Mouse (Mus musculus): ENCODE data around the gene Gm11273. TPM values are rescaled to one million over a fixed set of nuclear protein-coding genes. Genes with fewer than 3 reads are reported as not detected.
"Not testable (repeated sequence)": the region's sequence is repeated elsewhere in the genome, so short reads cannot be mapped to it uniquely, and the experiment has no call there.

Gene Gm11273
- 8.3 and 8.5 TPM in 2 replicates for polyA plus RNA-seq (2014; fragmentation: Nextera tagmentation; extraction: Ambion mirVana)

DNA sequence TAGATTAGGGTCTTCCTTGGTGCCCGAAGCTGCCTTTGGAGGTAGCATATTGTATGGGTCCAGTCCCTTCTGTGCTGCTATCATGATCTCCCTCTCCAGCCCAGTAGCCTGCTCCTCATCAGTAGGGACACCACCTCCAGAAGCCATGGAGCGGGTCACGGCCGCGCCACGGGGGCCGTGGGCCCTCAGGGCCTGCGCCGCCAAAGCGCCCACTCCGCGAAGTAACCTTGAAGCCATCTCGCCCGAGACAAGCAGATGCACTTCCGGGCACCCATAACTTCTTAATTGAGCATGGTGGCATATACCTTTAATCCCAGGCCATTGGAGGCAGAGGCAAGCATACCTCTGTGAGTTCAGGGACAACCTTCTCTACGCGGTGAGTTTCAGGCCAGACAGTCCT lies at the start of gene Gm11273:
TSS of gene Gm11273 (minus strand) at position 237 of the 400 bp plus-strand sequence.
- not testable (repeated sequence) for H3K4me3 ChIP-seq (ENCODE audit: low read depth, low read length); H3K27me3 ChIP-seq (ENCODE audit: control insufficient read depth, insufficient read depth, low read length); H3K4me2 ChIP-seq (ENCODE audit: low read depth, low read length); H3K27ac ChIP-seq (ENCODE audit: low read depth, low read length); H3K9ac ChIP-seq (replicated peaks; ENCODE audit: low read depth, low read length); ATAC-seq (ENCODE audit: low read depth); H3K4me1 ChIP-seq (ENCODE audit: control insufficient read depth, insufficient read depth, low read length); H3K36me3 ChIP-seq (ENCODE audit: control insufficient read depth, insufficient read depth, low read length); H3K9me3 ChIP-seq (ENCODE audit: control insufficient read depth, low read length)
- WGBS: 94% methylated on average over 17 of the region's 17 CpGs

DNA sequence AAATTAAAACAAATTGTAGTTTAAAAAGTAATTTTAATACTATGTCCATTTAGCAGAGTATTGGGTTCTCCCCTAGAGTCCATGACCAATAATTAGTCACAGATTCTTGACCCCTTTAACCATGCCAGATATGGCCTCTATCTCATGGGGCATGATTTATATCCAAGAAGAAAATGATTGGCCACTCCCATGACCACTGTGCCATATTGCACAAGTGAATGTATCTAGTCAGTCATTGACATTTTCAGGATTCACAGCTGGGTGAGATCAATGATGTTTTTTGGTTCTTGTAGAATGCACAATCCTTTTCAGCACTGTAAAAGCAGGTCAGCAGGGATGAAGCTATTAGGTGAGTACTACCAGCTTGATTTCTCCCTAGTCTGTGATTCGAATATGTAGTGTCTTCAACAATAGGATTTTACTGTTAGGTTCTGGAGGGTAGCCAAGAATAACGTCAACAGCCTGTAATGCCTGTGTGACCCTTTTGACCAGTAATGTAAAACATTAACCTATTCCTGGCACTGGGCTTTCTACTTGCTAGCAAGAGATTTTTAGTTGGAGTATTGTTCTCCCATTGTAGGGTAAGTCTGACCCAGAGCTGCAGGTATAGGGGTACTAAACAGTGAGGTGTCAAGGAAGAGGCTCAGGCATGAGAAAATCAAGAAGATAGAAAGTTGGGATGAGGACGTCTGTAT lies 49.3 kb upstream of the Gm11273 start:
- Histone ChIP-seq H3K27me3 (ENCODE audit: control insufficient read depth, insufficient read depth, low read length) (no peaks in the 10 kb centered on the region), H3K4me3 (ENCODE audit: low read depth, low read length) (no peak overlapping the region), H3K4me2 (ENCODE audit: low read depth, low read length) (no peak overlapping the region), H3K27ac (ENCODE audit: low read depth, low read length) (no peak overlapping the region), H3K9me3 (ENCODE audit: control insufficient read depth, low read length) (no peaks in the 10 kb centered on the region), H3K36me3 (ENCODE audit: control insufficient read depth, insufficient read depth, low read length) (no peaks in the 10 kb centered on the region), H3K9ac (replicated peaks; ENCODE audit: low read depth, low read length) (no peak overlapping the region), H3K4me1 (ENCODE audit: control insufficient read depth, insufficient read depth, low read length) (no peaks in the 10 kb centered on the region)
- 52% methylated on average over 3 of the region's 3 CpGs for WGBS
- no peak for ATAC-seq (ENCODE audit: low read depth)

DNA sequence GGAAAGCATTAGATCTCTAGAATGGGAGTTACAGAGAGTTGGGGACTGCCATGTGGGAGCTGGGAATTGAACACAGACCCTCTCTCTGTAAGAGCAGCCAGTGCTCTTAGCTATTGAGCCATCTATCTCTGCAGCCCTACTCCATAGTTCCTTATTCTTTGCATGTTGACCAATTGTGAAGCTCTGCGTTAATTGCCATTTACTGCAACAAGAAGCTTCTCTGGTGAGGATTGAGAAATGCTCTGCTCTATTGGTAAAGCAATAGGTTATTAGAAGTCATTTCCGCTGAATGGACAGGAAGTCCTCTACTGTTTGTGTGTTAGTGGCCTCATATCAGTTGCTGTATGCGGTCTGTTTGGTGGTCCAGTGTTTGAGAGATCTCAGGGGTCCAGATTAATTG lies 48.3 kb upstream of the Gm11273 start:
- Histone ChIP-seq H3K9me3 (ENCODE audit: control insufficient read depth, low read length) (no peaks in the 10 kb centered on the region), H3K4me1 (ENCODE audit: control insufficient read depth, insufficient read depth, low read length) (no peaks in the 10 kb centered on the region), H3K9ac (replicated peaks; ENCODE audit: low read depth, low read length) (no peak overlapping the region), H3K27ac (ENCODE audit: low read depth, low read length) (no peak overlapping the region), H3K27me3 (ENCODE audit: control insufficient read depth, insufficient read depth, low read length) (no peaks in the 10 kb centered on the region), H3K36me3 (ENCODE audit: control insufficient read depth, insufficient read depth, low read length) (no peaks in the 10 kb centered on the region), H3K4me3 (ENCODE audit: low read depth, low read length) (no peak overlapping the region), H3K4me2 (ENCODE audit: low read depth, low read length) (no peak overlapping the region)
- ATAC-seq (ENCODE audit: low read depth): no peak
- WGBS: 87% methylated on average over 3 of the region's 3 CpGs

DNA sequence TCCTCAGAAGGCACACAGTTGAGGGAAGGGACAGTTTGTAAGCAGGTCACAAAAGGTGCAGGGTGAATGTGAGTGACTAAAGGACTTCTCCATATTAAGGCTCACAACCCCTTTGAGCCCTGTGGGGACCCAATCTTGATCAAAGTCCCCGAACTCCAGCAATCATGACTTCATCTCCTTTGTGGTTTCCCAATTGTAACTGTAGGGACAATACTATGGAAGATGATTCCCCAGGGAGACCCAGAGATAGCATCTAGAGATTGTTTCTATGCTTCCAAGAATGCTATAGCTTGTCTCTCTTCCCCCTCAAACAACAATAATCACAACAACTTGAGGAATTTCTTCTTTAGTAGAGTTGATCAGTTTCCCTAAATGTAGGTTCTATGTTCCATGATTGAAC lies 41.5 kb upstream of the Gm11273 start, which contains the start of gene Olfr1366:
TSS of gene Olfr1366 (minus strand) at position 101 of the 400 bp plus-strand sequence.
- WGBS: 97% methylated on average over 1 of the region's 1 CpGs
- H3K36me3 ChIP-seq (ENCODE audit: control insufficient read depth, insufficient read depth, low read length): no peaks in the 10 kb centered on the region
- H3K4me3 ChIP-seq (ENCODE audit: low read depth, low read length): no peak within 1 kb of the TSS
- no peak within 1 kb of the TSS for H3K27ac ChIP-seq (ENCODE audit: low read depth, low read length)
- no peak for ATAC-seq (ENCODE audit: low read depth)
- H3K4me1 ChIP-seq (ENCODE audit: control insufficient read depth, insufficient read depth, low read length): no peaks in the 10 kb centered on the region
- no peak within 1 kb of the TSS for H3K9ac ChIP-seq (replicated peaks; ENCODE audit: low read depth, low read length)
- H3K4me2 ChIP-seq (ENCODE audit: low read depth, low read length): no peak within 1 kb of the TSS
- no peaks in the 10 kb centered on the region for H3K9me3 ChIP-seq (ENCODE audit: control insufficient read depth, low read length)
- no peaks in the 10 kb centered on the region for H3K27me3 ChIP-seq (ENCODE audit: control insufficient read depth, insufficient read depth, low read length)

DNA sequence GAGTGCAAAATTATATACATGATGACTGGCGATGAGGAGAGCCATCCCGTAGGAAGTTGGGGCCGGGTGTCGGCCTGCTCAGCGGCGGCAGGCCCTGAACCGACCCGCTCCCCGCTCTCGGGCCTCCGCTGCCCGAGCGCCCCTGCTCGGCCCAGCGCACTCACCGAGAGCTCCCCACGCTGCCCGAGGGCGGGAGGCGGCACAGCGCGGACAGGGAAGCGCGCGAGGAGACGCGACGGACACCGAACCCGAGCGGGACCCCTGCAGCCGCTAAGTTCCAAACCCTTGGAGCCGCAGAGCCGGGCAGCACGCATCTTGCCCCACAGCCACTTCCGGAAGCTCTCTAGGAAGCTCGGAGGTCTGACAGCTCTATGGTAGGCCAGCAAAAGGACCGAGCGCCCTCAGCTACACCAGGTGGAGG lies 29.6 kb upstream of the Gm11273 start, which contains the start of gene Zkscan8:
TSS of gene Zkscan8 (minus strand) at position 340 of the 421 bp plus-strand sequence.
- Histone ChIP-seq H3K4me2 (ENCODE audit: low read depth, low read length) (peak within 1 kb of the TSS; percentile 70), H3K9me3 (ENCODE audit: control insufficient read depth, low read length) (no peaks in the 10 kb centered on the region), H3K27me3 (ENCODE audit: control insufficient read depth, insufficient read depth, low read length) (no peaks in the 10 kb centered on the region), H3K36me3 (ENCODE audit: control insufficient read depth, insufficient read depth, low read length) (peaks cover 8% of the 10 kb centered on the region), H3K27ac (ENCODE audit: low read depth, low read length) (peak within 1 kb of the TSS; percentile 86), H3K9ac (replicated peaks; ENCODE audit: low read depth, low read length) (peak within 1 kb of the TSS; percentile 97), H3K4me1 (ENCODE audit: control insufficient read depth, insufficient read depth, low read length) (no peaks in the 10 kb centered on the region), H3K4me3 (ENCODE audit: low read depth, low read length) (peak within 1 kb of the TSS; percentile 95)
- ATAC-seq (ENCODE audit: low read depth): peak; percentile 100
- WGBS: under 1% methylated on average over 39 of the region's 39 CpGs

DNA sequence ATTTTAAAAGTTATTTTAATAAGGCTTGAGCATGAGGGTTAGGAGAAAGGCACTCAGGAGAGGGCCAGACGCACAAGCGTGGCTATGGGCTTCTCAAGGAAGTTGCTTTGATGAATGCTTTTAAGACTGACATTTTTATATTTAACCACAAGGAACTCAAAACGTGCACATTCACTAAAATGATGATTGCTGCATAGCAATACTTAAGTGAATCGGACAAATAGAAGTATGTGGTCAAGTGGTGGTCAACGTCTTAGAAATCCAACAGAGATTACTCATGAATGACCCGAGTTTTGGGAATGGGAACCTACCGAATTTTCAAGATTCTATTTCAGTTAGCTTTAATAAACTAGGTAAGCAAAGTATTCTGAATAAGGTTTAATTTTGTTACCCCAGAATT lies 28.9 kb upstream of the Gm11273 start:
- WGBS: 55% methylated on average over 7 of the region's 7 CpGs

DNA sequence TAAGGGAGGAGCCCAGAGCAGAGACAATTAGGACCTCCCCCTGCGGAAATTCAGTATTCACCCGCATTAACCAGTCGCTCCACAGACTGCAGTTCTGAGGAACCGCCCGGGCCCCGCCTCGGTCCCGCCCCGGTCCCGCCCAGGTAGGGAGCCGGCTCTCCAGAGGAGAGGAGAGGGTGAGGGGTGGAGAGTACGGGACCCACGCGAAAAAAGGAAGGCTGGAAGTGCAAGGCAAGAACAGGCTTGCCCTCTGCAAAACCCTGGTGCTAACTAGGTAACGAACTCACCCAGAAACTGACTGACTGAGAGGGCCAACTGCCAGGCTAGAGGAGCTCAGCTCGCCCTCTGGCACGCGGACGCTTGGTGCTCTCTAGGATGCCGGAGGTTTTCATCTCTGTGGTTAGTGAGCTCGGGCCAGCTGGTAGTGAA lies 5.0 kb upstream of the Gm11273 start:
- Histone ChIP-seq H3K4me2 (ENCODE audit: low read depth, low read length) (peak overlapping the region; percentile 57), H3K27ac (ENCODE audit: low read depth, low read length) (peak overlapping the region; percentile 59), H3K4me3 (ENCODE audit: low read depth, low read length) (peak overlapping the region; percentile 56), H3K9me3 (ENCODE audit: control insufficient read depth, low read length) (no peaks in the 10 kb centered on the region), H3K27me3 (ENCODE audit: control insufficient read depth, insufficient read depth, low read length) (no peaks in the 10 kb centered on the region), H3K9ac (replicated peaks; ENCODE audit: low read depth, low read length) (peak overlapping the region; percentile 55), H3K36me3 (ENCODE audit: control insufficient read depth, insufficient read depth, low read length) (no peaks in the 10 kb centered on the region), H3K4me1 (ENCODE audit: control insufficient read depth, insufficient read depth, low read length) (no peaks in the 10 kb centered on the region)
- WGBS: under 1% methylated on average over 21 of the region's 21 CpGs
- ATAC-seq (ENCODE audit: low read depth): peak; percentile 99

More for the DNA sequence above, 28.9 kb upstream of the Gm11273 start:
- Histone ChIP-seq H3K4me3 (ENCODE audit: low read depth, low read length) (peak overlapping the region; percentile 95), H3K36me3 (ENCODE audit: control insufficient read depth, insufficient read depth, low read length) (peaks cover 11% of the 10 kb centered on the region), H3K4me2 (ENCODE audit: low read depth, low read length) (peak overlapping the region; percentile 70), H3K27ac (ENCODE audit: low read depth, low read length) (no peak overlapping the region), H3K27me3 (ENCODE audit: control insufficient read depth, insufficient read depth, low read length) (no peaks in the 10 kb centered on the region), H3K9me3 (ENCODE audit: control insufficient read depth, low read length) (no peaks in the 10 kb centered on the region), H3K4me1 (ENCODE audit: control insufficient read depth, insufficient read depth, low read length) (no peaks in the 10 kb centered on the region), H3K9ac (replicated peaks; ENCODE audit: low read depth, low read length) (no peak overlapping the region)
- ATAC-seq (ENCODE audit: low read depth): no peak

DNA sequence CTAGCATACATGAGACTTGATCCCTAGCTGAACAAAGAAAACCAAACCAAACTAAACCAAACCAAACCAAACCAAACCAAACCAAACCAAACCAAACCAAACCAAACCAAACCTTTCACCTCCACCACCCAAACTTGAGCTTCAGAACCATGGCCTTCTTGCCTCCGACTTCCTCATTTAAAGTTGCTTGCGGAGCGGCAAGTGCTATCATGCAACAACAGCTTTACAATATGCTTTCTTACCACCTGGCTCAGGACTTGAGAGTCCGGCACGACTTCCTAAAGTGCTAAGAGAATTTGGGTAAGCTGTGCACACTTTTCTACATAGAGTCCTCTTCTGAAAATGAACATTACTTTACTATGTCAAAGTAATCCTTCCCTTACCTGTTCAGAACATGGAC lies 1.1 kb upstream of the Gm11273 start:
- H3K36me3 ChIP-seq (ENCODE audit: control insufficient read depth, insufficient read depth, low read length): no peaks in the 10 kb centered on the region
- H3K9me3 ChIP-seq (ENCODE audit: control insufficient read depth, low read length): no peaks in the 10 kb centered on the region
- no peak overlapping the region for H3K9ac ChIP-seq (replicated peaks; ENCODE audit: low read depth, low read length)
- no peaks in the 10 kb centered on the region for H3K4me1 ChIP-seq (ENCODE audit: control insufficient read depth, insufficient read depth, low read length)
- ATAC-seq (ENCODE audit: low read depth): no peak
- no peak overlapping the region for H3K27ac ChIP-seq (ENCODE audit: low read depth, low read length)
- H3K4me3 ChIP-seq (ENCODE audit: low read depth, low read length): no peak overlapping the region
- H3K27me3 ChIP-seq (ENCODE audit: control insufficient read depth, insufficient read depth, low read length): no peaks in the 10 kb centered on the region
- H3K4me2 ChIP-seq (ENCODE audit: low read depth, low read length): no peak overlapping the region
- 84% methylated on average over 5 of the region's 5 CpGs for WGBS

DNA sequence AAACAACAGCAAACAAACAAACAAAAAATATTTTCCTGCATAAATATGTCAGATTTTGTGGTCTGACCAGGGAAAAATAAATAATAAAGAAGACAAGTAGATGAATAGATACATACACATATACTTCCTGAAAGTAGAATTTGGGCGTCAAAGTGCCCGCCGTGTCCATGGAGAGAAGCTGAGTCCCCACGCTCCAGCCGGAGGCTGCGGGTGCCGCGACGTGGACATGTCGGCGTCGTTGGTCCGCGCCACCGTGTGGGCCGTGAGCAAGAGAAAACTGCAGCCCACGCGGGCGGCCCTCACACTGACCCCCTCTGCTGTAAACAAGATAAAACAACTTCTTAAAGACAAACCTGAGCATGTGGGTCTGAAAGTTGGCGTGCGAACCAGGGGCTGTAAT lies 6.1 kb downstream of the Gm11273 start, which contains the start of gene AK157302:
TSS of gene AK157302 (plus strand) at position 144 of the 400 bp plus-strand sequence.
- ATAC-seq (ENCODE audit: low read depth): no peak
- H3K9me3 ChIP-seq (ENCODE audit: control insufficient read depth, low read length): no peaks in the 10 kb centered on the region
- no peak within 1 kb of the TSS for H3K4me3 ChIP-seq (ENCODE audit: low read depth, low read length)
- no peaks in the 10 kb centered on the region for H3K36me3 ChIP-seq (ENCODE audit: control insufficient read depth, insufficient read depth, low read length)
- no peak within 1 kb of the TSS for H3K4me2 ChIP-seq (ENCODE audit: low read depth, low read length)
- no peak within 1 kb of the TSS for H3K27ac ChIP-seq (ENCODE audit: low read depth, low read length)
- H3K4me1 ChIP-seq (ENCODE audit: control insufficient read depth, insufficient read depth, low read length): no peaks in the 10 kb centered on the region
- no peaks in the 10 kb centered on the region for H3K27me3 ChIP-seq (ENCODE audit: control insufficient read depth, insufficient read depth, low read length)
- 95% methylated on average over 21 of the region's 21 CpGs for WGBS
- H3K9ac ChIP-seq (replicated peaks; ENCODE audit: low read depth, low read length): no peak within 1 kb of the TSS

All from neural tube, embryonic 14.5 days (tissue).